Mouse (Mus musculus) gastrocnemius, postnatal 14 days (tissue): ENCODE data around the gene Prn. TPM values are rescaled to one million over a fixed set of nuclear protein-coding genes. Genes with fewer than 3 reads are reported as not detected.

Source experiments
- DNase-seq: peaks from one replicate; pipeline ENCODE4 v3.0.0; 2021; ENCODE audit warnings: mixed read lengths
- intact Hi-C: fragments of 180-260 bp; cut with DNase I; formaldehyde crosslinking; loops from one replicate; pipeline ENCODE4 v1.15.1; 2025; ENCODE audit warnings: low total_unique reads
- total RNA-seq, 2 experiments: library from RNA; stranded (reverse); gene quantifications; 2 replicates each; pipeline ENCODE4 v1.2.3; 2021

Prn gene
- total RNA-seq, 2 experiments from 2014 or later = not detected

GRCm38 (mm10) chr2:131905776-131906175 lies 4.0 kb upstream of the Prn start:
- intact Hi-C loops = no loop called here
- no peak for DNase-seq

- intact Hi-C loops = no loop called here
- no peak for DNase-seq
These were observed 3.5 kb upstream of the Prn start for GRCm38 (mm10) chr2:131906266-131906665.

- intact Hi-C loops = no loop called here
- peak; percentile 54 for DNase-seq
These were observed 2.9 kb upstream of the Prn start for GRCm38 (mm10) chr2:131906846-131907245.

GRCm38 (mm10) chr2:131907311-131907710 lies 2.4 kb upstream of the Prn start:
- intact Hi-C loops = no loop called here

GRCm38 (mm10) chr2:131908351-131908861 lies 1.4 kb upstream of the Prn start:
- intact Hi-C loops = no loop called here
- no peak for DNase-seq

More at GRCm38 (mm10) chr2:131907311-131907710, 2.4 kb upstream of the Prn start:
- DNase-seq = no peak

- DNase-seq = no peak
- intact Hi-C loops = no loop called here
These were observed 851 bp upstream of the Prn start for GRCm38 (mm10) chr2:131908906-131909305.

- intact Hi-C loops = no loop called here
- DNase-seq = no peak
These were observed 1.1 kb downstream of the Prn start for GRCm38 (mm10) chr2:131910847-131911246.

GRCm38 (mm10) chr2:131911341-131911740 lies 1.6 kb downstream of the Prn start:
- DNase-seq = no peak
- intact Hi-C loops = no loop called here

GRCm38 (mm10) chr2:131912526-131913258 lies 2.9 kb downstream of the Prn start:
- DNase-seq = no peak
- intact Hi-C loops = no loop called here

- intact Hi-C loops = no loop called here
- no peak for DNase-seq
These were observed 22.6 kb downstream of the Prn start for GRCm38 (mm10) chr2:131932275-131932902.

- no peak for DNase-seq
- intact Hi-C loops = no loop called here
These were observed 23.3 kb downstream of the Prn start for GRCm38 (mm10) chr2:131933013-131933412.

GRCm38 (mm10) chr2:131933598-131933997 lies 23.8 kb downstream of the Prn start:
- DNase-seq = no peak

GRCm38 (mm10) chr2:131934243-131934642 lies 24.5 kb downstream of the Prn start:
- intact Hi-C loops = no loop called here
- DNase-seq = no peak

More at GRCm38 (mm10) chr2:131933598-131933997, 23.8 kb downstream of the Prn start:
- intact Hi-C loops = no loop called here

- no peak for DNase-seq
- intact Hi-C loops = loop anchor here (5.0 kb wide), 1 partner anchor 108 kb away; no protein-coding TSS in a partner anchor
These were observed 25.8 kb downstream of the Prn start for GRCm38 (mm10) chr2:131935390-131936105.

- DNase-seq = no peak
- intact Hi-C loops = loop anchor here (5.0 kb wide), 1 partner anchor 109 kb away; no protein-coding TSS in a partner anchor
These were observed 26.7 kb downstream of the Prn start for GRCm38 (mm10) chr2:131936410-131936809.

- intact Hi-C loops = loop anchor here (5.0 kb wide), 1 partner anchor 112 kb away; no protein-coding TSS in a partner anchor
- peak; percentile 42 for DNase-seq
These were observed 29.8 kb downstream of the Prn start for GRCm38 (mm10) chr2:131939404-131940111.

GRCm38 (mm10) chr2:131940506-131940905 lies 30.7 kb downstream of the Prn start:
- intact Hi-C loops = no loop called here
- no peak for DNase-seq

GRCm38 (mm10) chr2:131941501-131941900 lies 31.7 kb downstream of the Prn start:
- intact Hi-C loops = no loop called here
- no peak for DNase-seq

- no peak for DNase-seq
- intact Hi-C loops = no loop called here
These were observed 34.6 kb downstream of the Prn start for GRCm38 (mm10) chr2:131944370-131944769.
